Mouse (Mus musculus): ENCODE measurements around the gene Olfr310. TPM values are rescaled to one million over a fixed set of nuclear protein-coding genes. Genes with fewer than 3 reads are reported as not detected.

The Olfr310 gene
- polyA plus RNA-seq (2012; ENCODE audit: insufficient read depth, low replicate concordance): not detected in 2 replicates

GRCm38 (mm10) chr7:86277072-86277471 lies at the start of gene Olfr310:
Gene Olfr310, minus strand, starts transcription at chr7:86277172.
- Histone ChIP-seq H3K36me3 (replicated peaks; ENCODE audit: low read length) (no peaks in the 10 kb centered on the region), H3K9me3 (no peaks in the 10 kb centered on the region), H3K27me3 (replicated peaks) (no peaks in the 10 kb centered on the region), H3K4me1 (no peaks in the 10 kb centered on the region), H3K4me3 (replicated peaks) (no peak within 1 kb of the TSS)
- TF ChIP-seq FLI1 (IDR thresholded peaks at IDR 0.05; ENCODE audit: low read length): no peak
- no peak for TF ChIP-seq GATA1 (IDR thresholded peaks at IDR 0.05; ENCODE audit: borderline replicate concordance, low read length)

DNA sequence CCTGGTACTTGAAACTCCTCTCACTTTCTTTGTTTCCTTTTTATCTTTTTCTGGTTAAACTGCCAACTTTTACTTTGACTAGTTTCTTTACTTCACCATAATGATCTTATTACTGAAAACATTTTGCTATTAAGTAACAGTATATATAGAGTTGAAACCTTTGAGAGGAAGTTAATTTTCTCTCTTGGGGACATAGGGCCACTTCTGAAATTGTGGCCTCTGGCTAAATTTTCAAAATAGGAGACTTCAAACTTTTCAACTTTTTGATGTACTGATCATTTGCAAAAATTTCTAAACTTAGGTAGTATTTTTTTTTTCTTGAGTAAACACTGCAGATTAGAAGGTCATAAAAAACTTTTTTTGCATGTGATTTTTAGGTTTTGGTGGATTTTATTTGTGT lies 48.6 kb upstream of the Olfr310 start, which contains the start of gene Olfr308:
Gene Olfr308, minus strand, starts transcription at position 101 of the 400 bp plus-strand sequence.
- Histone ChIP-seq H3K4me3 (replicated peaks) (no peak within 1 kb of the TSS), H3K4me1 (no peaks in the 10 kb centered on the region), H3K9me3 (no peaks in the 10 kb centered on the region), H3K36me3 (replicated peaks; ENCODE audit: low read length) (no peaks in the 10 kb centered on the region), H3K27me3 (replicated peaks) (no peaks in the 10 kb centered on the region)
- TF ChIP-seq GATA1 (IDR thresholded peaks at IDR 0.05; ENCODE audit: borderline replicate concordance, low read length) (no peak), FLI1 (IDR thresholded peaks at IDR 0.05; ENCODE audit: low read length) (no peak)

GRCm38 (mm10) chr7:86321323-86321722 lies 44.4 kb upstream of the Olfr310 start:
- no peak for TF ChIP-seq GATA1 (IDR thresholded peaks at IDR 0.05; ENCODE audit: borderline replicate concordance, low read length)
- TF ChIP-seq FLI1 (IDR thresholded peaks at IDR 0.05; ENCODE audit: low read length): no peak
- H3K36me3 ChIP-seq (replicated peaks; ENCODE audit: low read length): no peaks in the 10 kb centered on the region
- H3K9me3 ChIP-seq: no peaks in the 10 kb centered on the region
- H3K27me3 ChIP-seq (replicated peaks): no peaks in the 10 kb centered on the region
- H3K4me3 ChIP-seq (replicated peaks): no peak overlapping the region
- no peaks in the 10 kb centered on the region for H3K4me1 ChIP-seq

DNA sequence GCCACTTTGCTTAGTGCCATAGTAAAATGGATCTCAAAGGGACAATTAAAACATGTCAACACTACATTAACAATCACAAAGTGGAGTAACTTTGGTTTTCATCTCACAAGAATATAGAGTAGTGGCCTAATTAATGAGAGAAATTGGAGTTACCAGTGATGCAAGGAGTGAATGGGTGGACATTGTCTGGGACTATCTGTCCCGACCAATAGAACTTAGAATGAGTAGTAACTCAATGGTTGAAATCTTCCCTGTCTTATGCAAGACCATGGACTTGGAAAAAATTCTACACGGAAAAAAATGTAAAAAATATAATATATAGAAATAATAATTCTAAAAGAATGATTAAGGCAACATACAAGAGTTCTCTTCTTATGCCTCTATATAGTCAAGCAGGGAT lies 36.6 kb upstream of the Olfr310 start, which contains the start of gene Olfr309:
Gene Olfr309, minus strand, starts transcription at position 101 of the 400 bp plus-strand sequence.
- Histone ChIP-seq H3K9me3 (no peaks in the 10 kb centered on the region), H3K36me3 (replicated peaks; ENCODE audit: low read length) (no peaks in the 10 kb centered on the region), H3K4me3 (replicated peaks) (no peak within 1 kb of the TSS), H3K27me3 (replicated peaks) (no peaks in the 10 kb centered on the region), H3K4me1 (no peaks in the 10 kb centered on the region)
- TF ChIP-seq FLI1 (IDR thresholded peaks at IDR 0.05; ENCODE audit: low read length) (no peak), GATA1 (IDR thresholded peaks at IDR 0.05; ENCODE audit: borderline replicate concordance, low read length) (no peak)

GRCm38 (mm10) chr7:86246208-86246607 lies 30.8 kb downstream of the Olfr310 start, which contains the start of gene Vmn2r76:
Gene Vmn2r76, minus strand, starts transcription at chr7:86246308.
- H3K36me3 ChIP-seq (replicated peaks; ENCODE audit: low read length): no peaks in the 10 kb centered on the region
- no peaks in the 10 kb centered on the region for H3K27me3 ChIP-seq (replicated peaks)
- no peaks in the 10 kb centered on the region for H3K9me3 ChIP-seq
- no peaks in the 10 kb centered on the region for H3K4me1 ChIP-seq
- no peak within 1 kb of the TSS for H3K4me3 ChIP-seq (replicated peaks)
- TF ChIP-seq GATA1 (IDR thresholded peaks at IDR 0.05; ENCODE audit: borderline replicate concordance, low read length): no peak
- TF ChIP-seq FLI1 (IDR thresholded peaks at IDR 0.05; ENCODE audit: low read length): no peak

Other genes with a start within 250 kb of the Olfr310 start
- not detected in 2 replicates for gene Vmn2r75, start 105.4 kb downstream of the Olfr310 start, polyA plus RNA-seq (2012; ENCODE audit: insufficient read depth, low replicate concordance)
- not detected in 2 replicates for gene Vmn2r76, start 30.9 kb downstream of the Olfr310 start, polyA plus RNA-seq (2012; ENCODE audit: insufficient read depth, low replicate concordance)
- gene Olfr309, start 36.5 kb upstream of the Olfr310 start, polyA plus RNA-seq (2012; ENCODE audit: insufficient read depth, low replicate concordance): not detected in 2 replicates
- gene Olfr308, start 48.5 kb upstream of the Olfr310 start, polyA plus RNA-seq (2012; ENCODE audit: insufficient read depth, low replicate concordance): not detected in 2 replicates
- not detected in 2 replicates for gene Olfr307, start 60.4 kb upstream of the Olfr310 start, polyA plus RNA-seq (2012; ENCODE audit: insufficient read depth, low replicate concordance)
- gene Olfr305, start 89.8 kb upstream of the Olfr310 start, polyA plus RNA-seq (2012; ENCODE audit: insufficient read depth, low replicate concordance): 0.47 TPM in 1 of 2 replicates, not detected in the other
- not detected in 2 replicates for gene Olfr304, start 109.5 kb upstream of the Olfr310 start, polyA plus RNA-seq (2012; ENCODE audit: insufficient read depth, low replicate concordance)
- gene Olfr303, start 120.6 kb upstream of the Olfr310 start, polyA plus RNA-seq (2012; ENCODE audit: insufficient read depth, low replicate concordance): not detected in 2 replicates
- not detected in 2 replicates for gene Olfr301, start 126.7 kb upstream of the Olfr310 start, polyA plus RNA-seq (2012; ENCODE audit: insufficient read depth, low replicate concordance)
- not detected in 2 replicates for gene Olfr299, start 182.7 kb upstream of the Olfr310 start, polyA plus RNA-seq (2012; ENCODE audit: insufficient read depth, low replicate concordance)
- gene Olfr298, start 215.3 kb upstream of the Olfr310 start, polyA plus RNA-seq (2012; ENCODE audit: insufficient read depth, low replicate concordance): not detected in 2 replicates
- gene Olfr297, start 242.8 kb upstream of the Olfr310 start, polyA plus RNA-seq (2012; ENCODE audit: insufficient read depth, low replicate concordance): not detected in 2 replicates

Data from megakaryocyte, embryonic 14.5 days (primary cell).